14 mouse cellular contexts compared by ENCODE assay signal in the genomic region with DNA sequence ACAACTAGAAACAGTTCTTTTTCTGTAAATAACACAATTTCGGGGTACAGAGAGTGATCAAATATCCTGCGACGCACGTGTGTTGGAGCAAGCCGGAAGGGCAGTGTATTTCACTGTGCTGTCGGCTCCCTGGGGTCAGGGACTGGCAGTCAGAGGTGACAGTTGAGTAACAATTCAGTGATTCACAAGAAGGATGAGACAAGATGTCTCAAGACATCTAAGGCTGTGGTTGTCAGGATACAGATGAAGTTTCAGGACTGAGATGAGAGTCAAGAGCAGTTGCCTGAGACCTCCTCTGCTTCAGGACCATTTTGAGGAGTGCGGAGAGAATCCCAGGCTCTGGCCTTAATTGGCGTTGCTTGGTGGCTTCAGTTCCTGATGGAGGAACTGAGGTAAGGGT.
DNase-seq lines count a peak whose midpoint lies in the region; ATAC-seq and TF ChIP-seq lines count a peak whose summit lies in the region.
"Had no signal": no experiment of that assay in that cellular context is flagged by ENCODE, and none has a peak within 500 bp of the region (broad histone marks: within the 10 kb centered on the region; RNA-seq: fewer than 3 reads in every experiment).

No protein-coding gene starts in this region.

- H3K9me3 ChIP-seq in liver, embryonic 11.5 days (ENCODE audit: control insufficient read depth, low read length), result no peaks in the 10 kb centered on the region
- no peaks in the 10 kb centered on the region for H3K9me3 ChIP-seq in embryonic facial prominence, embryonic 15.5 days (replicated peaks)
- no peaks in the 10 kb centered on the region for H3K9me3 ChIP-seq in liver, postnatal 0 days (ENCODE audit: low read length)
- H3K9me3 ChIP-seq: hindbrain, embryonic 15.5 days had no signal

- no peak overlapping the region for H3K27ac ChIP-seq in liver, embryonic 11.5 days (ENCODE audit: low read depth, low read length)
- peak overlapping the region; percentile 58 for H3K27ac ChIP-seq in embryonic facial prominence, embryonic 15.5 days (replicated peaks)
- H3K27ac ChIP-seq in liver, postnatal 0 days (ENCODE audit: low read depth), result peak overlapping the region; percentile 81
- H3K27ac ChIP-seq: hindbrain, embryonic 15.5 days had no signal

- no peaks in the 10 kb centered on the region for H3K27me3 ChIP-seq in liver, embryonic 11.5 days (replicated peaks; ENCODE audit: control insufficient read depth, insufficient read depth, low read length)
- H3K27me3 ChIP-seq in embryonic facial prominence, embryonic 15.5 days, result no peaks in the 10 kb centered on the region
- no peaks in the 10 kb centered on the region for H3K27me3 ChIP-seq in liver, postnatal 0 days (ENCODE audit: insufficient read depth, low read length)
- H3K27me3 ChIP-seq: hindbrain, embryonic 15.5 days had no signal

- no peak overlapping the region for H3K4me3 ChIP-seq in liver, embryonic 11.5 days (ENCODE audit: low read depth, low read length)
- no peak overlapping the region for H3K4me3 ChIP-seq in embryonic facial prominence, embryonic 15.5 days (replicated peaks)
- H3K4me3 ChIP-seq in liver, postnatal 0 days (ENCODE audit: low read depth, low read length), result no peak overlapping the region
- H3K4me3 ChIP-seq: erythroblast, embryonic 14.5 days; hindbrain, embryonic 15.5 days had no signal

- no peak for TF ChIP-seq EP300 in liver, postnatal 0 days (IDR thresholded peaks at IDR 0.05; ENCODE audit: low read depth)

- DNase-seq in liver, embryonic 11.5 days (ENCODE audit: low spot score), result no peak
- DNase-seq in liver, result no peak
- DNase-seq in adrenal gland, postnatal 36 days, result peak; percentile 25 to 56
- no peak for DNase-seq in liver, postnatal 0 days
- no peak for DNase-seq in c-Kit-positive CD71-positive TER-119-positive erythroid progenitor cells, embryonic 14.5 days (ENCODE audit: low spot score)
- no peak for DNase-seq in adipocyte (ENCODE audit: low spot score)
- DNase-seq: cerebellum, adult 8-10 months; right cerebral cortex, postnatal 14 days had no signal

- peaks cover 5% of the 10 kb centered on the region for H3K36me3 ChIP-seq in liver, embryonic 11.5 days (ENCODE audit: control insufficient read depth, insufficient read depth, low read length)
- H3K36me3 ChIP-seq in embryonic facial prominence, embryonic 15.5 days, result peaks cover 5% of the 10 kb centered on the region; the same call in 1 of the 2 replicates
- H3K36me3 ChIP-seq in liver, postnatal 0 days (replicated peaks; ENCODE audit: insufficient read depth, low read length), result peaks cover 13% of the 10 kb centered on the region

- no peak overlapping the region for H3K9ac ChIP-seq in liver, embryonic 11.5 days (ENCODE audit: low read depth, low read length)
- H3K9ac ChIP-seq in embryonic facial prominence, embryonic 15.5 days, result no peak overlapping the region
- no peak overlapping the region for H3K9ac ChIP-seq in liver, postnatal 0 days (replicated peaks)
- H3K9ac ChIP-seq: hindbrain, embryonic 15.5 days had no signal

- H3K4me1 ChIP-seq in liver, embryonic 11.5 days (replicated peaks; ENCODE audit: control insufficient read depth, insufficient read depth, low read length), result peaks cover 31% of the 10 kb centered on the region
- peaks cover 35% of the 10 kb centered on the region for H3K4me1 ChIP-seq in embryonic facial prominence, embryonic 15.5 days
- H3K4me1 ChIP-seq in liver, postnatal 0 days (ENCODE audit: insufficient read depth), result peaks cover 20% of the 10 kb centered on the region

- H3K4me2 ChIP-seq in liver, embryonic 11.5 days, result 0 out of 2 replicates have a peak overlapping the region, but pooled peaks have one; percentile 11
- no peak overlapping the region for H3K4me2 ChIP-seq in embryonic facial prominence, embryonic 15.5 days (replicated peaks)
- H3K4me2 ChIP-seq in liver, postnatal 0 days (ENCODE audit: low read depth, low read length), result peak overlapping the region; percentile 49; the same call in 1 of the 2 replicates
- H3K4me2 ChIP-seq: heart, embryonic 11.5 days; hindbrain, embryonic 15.5 days had no signal

- 73% methylated on average over 8 of the region's 8 CpGs for WGBS in liver, embryonic 11.5 days
- WGBS in embryonic facial prominence, embryonic 15.5 days, result 81% methylated on average over 8 of the region's 8 CpGs
- WGBS in liver, postnatal 0 days (ENCODE audit: insufficient replicate concordance), result 59% methylated on average over 8 of the region's 8 CpGs

- no peak for TF ChIP-seq CTCF in liver, postnatal 0 days (IDR thresholded peaks at IDR 0.05; ENCODE audit: low read depth)

- no peak for ATAC-seq in liver, embryonic 11.5 days (replicated peaks; ENCODE audit: low FRiP score)
- no peak for ATAC-seq in embryonic facial prominence, embryonic 15.5 days (ENCODE audit: insufficient number of reproducible peaks, low FRiP score, low TSS enrichment, low read depth)
- 0 out of 2 replicates have a peak, but pooled peaks have one; percentile 12 for ATAC-seq in liver, postnatal 0 days
- no peak for ATAC-seq in megakaryocyte-erythroid progenitor cell, adult 5-6 weeks (replicated peaks; ENCODE audit: low FRiP score, low TSS enrichment, poor library complexity, severe bottlenecking)
- ATAC-seq: activated CD4-positive, CD25-positive, alpha-beta regulatory T cell, adult 4 months had no signal

Comparison
In these comparisons a context has a peak if more than half of its experiments do, and no peak if none do; other contexts are left out.
1. DNase-seq: peak in adrenal gland, postnatal 36 days (2 of 2); none in liver, embryonic 11.5 days (single experiment), liver (single experiment), liver, postnatal 0 days (single experiment), c-Kit-positive CD71-positive TER-119-positive erythroid progenitor cells, embryonic 14.5 days (single experiment) and adipocyte (single experiment).